Mouse (Mus musculus) midbrain, embryonic 11.5 days (tissue): ENCODE results near the gene Yaf2. TPM values are rescaled to one million over a fixed set of nuclear protein-coding genes. Genes with fewer than 3 reads are reported as not detected.
"Not testable (repeated sequence)": the region's sequence is repeated elsewhere in the genome, so short reads cannot be mapped to it uniquely, and the experiment has no call there.

ENCODE experiments used
- ATAC-seq: fragments of 200-750 bp; cut with Nextera tagmentation; 2 replicates; pipeline ENCODE4 v1.8.0; 2017; ENCODE audit warnings: moderate TSS enrichment, moderate library complexity; ENCODE audit not compliant: low FRiP score
- DNase-seq: peaks from one replicate; pipeline ENCODE4 v3.0.0; 2015; ENCODE audit warnings: low spot score; ENCODE audit errors: missing footprints
- H3K27ac ChIP-seq: fragments of 300-500 bp; sonication (generic); 2 replicates; pipeline ENCODE4 v1.5.1; 2014; ENCODE audit warnings: low read depth, low read length
- H3K27me3 ChIP-seq: fragments of 300-500 bp; sonication (generic); 2 replicates; pipeline ENCODE4 v1.6.1; 2014; ENCODE audit warnings: mild to moderate bottlenecking, low read length, moderate library complexity, mixed read lengths; ENCODE audit not compliant: control insufficient read depth, insufficient read depth
- H3K36me3 ChIP-seq: fragments of 300-500 bp; sonication (generic); 2 replicates; pipeline ENCODE4 v1.6.1; 2014; ENCODE audit warnings: mild to moderate bottlenecking, low read length, moderate library complexity, mixed read lengths; ENCODE audit not compliant: control insufficient read depth, insufficient read depth
- H3K4me1 ChIP-seq: fragments of 300-500 bp; sonication (generic); 2 replicates; pipeline ENCODE4 v1.6.1; 2014; ENCODE audit warnings: low read length; ENCODE audit not compliant: control insufficient read depth, insufficient read depth
- H3K4me2 ChIP-seq: fragments of 300-500 bp; sonication (generic); 2 replicates; pipeline ENCODE4 v1.6.1; 2014; ENCODE audit warnings: mild to moderate bottlenecking, moderate library complexity
- H3K4me3 ChIP-seq: fragments of 300-500 bp; sonication (generic); 2 replicates; pipeline ENCODE4 v1.5.1; 2014; ENCODE audit warnings: low read depth, low read length
- H3K9ac ChIP-seq: fragments of 300-500 bp; sonication (generic); 2 replicates; pipeline ENCODE4 v1.6.1; 2014; ENCODE audit warnings: low read length
- H3K9me3 ChIP-seq: fragments of 300-500 bp; sonication (generic); 2 replicates; pipeline ENCODE4 v1.6.1; 2016; ENCODE audit warnings: low read length; ENCODE audit not compliant: control insufficient read depth
- WGBS: fragments of 180-500 bp; shearing (Covaris S2); extraction: QIAGEN DNeasy Blood & Tissue Kit; methylation state at CpG from one replicate; pipeline ENCODE4 v1.1.7; 2014; 5-methylcytosine and 5-hydroxymethylcytosine counted together
- polyA plus RNA-seq: library from polyadenylated mRNA; unstranded; fragments of >200 nt; fragmentation: Nextera tagmentation; extraction: Ambion mirVana; gene quantifications from 2 replicates; pipeline ENCODE4 v1.2.1, GENCODE M21; 2014

Yaf2 gene
- polyA plus RNA-seq, 1 experiment from 2014 or later = 127 TPM

DNA sequence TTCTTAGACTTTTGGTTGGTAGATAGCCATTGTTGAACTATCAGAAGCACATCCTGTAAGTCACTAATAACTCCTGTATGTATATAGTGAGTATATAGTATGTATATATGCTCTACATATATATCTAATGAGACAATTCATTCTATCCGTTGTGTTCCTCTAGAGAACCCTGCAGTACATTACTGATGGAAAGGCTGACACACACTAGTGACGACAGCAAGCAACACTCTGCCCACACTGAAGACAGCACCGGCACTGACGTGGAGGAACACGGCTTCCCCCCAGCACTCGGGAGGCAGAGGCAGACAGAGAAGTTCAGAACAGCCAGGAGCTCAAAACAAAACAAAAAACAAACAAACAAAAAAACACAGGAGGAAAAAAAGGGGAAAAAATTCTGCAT, 84.3 kb downstream of the Yaf2 start:
- no peaks in the 10 kb centered on the region for H3K4me1 ChIP-seq
- H3K27ac ChIP-seq = no peak overlapping the region
- no peak overlapping the region for H3K4me2 ChIP-seq
- H3K9ac ChIP-seq = no peak overlapping the region
- peaks cover 3% of the 10 kb centered on the region; the same call in 1 of the 2 replicates for H3K36me3 ChIP-seq
- peak; percentile 60 for DNase-seq
- no peaks in the 10 kb centered on the region for H3K9me3 ChIP-seq
- no peaks in the 10 kb centered on the region for H3K27me3 ChIP-seq
- no peak for ATAC-seq
- no peak overlapping the region for H3K4me3 ChIP-seq
- WGBS = 90% methylated on average over 6 of the region's 6 CpGs

- Histone ChIP-seq H3K4me3 (no peak overlapping the region), H3K36me3 (peaks cover 3% of the 10 kb centered on the region; the same call in 1 of the 2 replicates), H3K4me2 (no peak overlapping the region), H3K27me3 (no peaks in the 10 kb centered on the region), H3K9me3 (no peaks in the 10 kb centered on the region), H3K27ac (no peak overlapping the region), H3K4me1 (no peaks in the 10 kb centered on the region), H3K9ac (no peak overlapping the region)
- no peak for DNase-seq
- 81% methylated on average over 13 of the region's 13 CpGs for WGBS
- ATAC-seq = no peak
Measured at GRCm38 (mm10) chr15:93251553-93252250, 85.0 kb downstream of the Yaf2 start.

- no peak overlapping the region for H3K9ac ChIP-seq
- H3K4me3 ChIP-seq = no peak overlapping the region
- H3K4me1 ChIP-seq = no peaks in the 10 kb centered on the region
- peaks cover 7% of the 10 kb centered on the region; the same call in 1 of the 2 replicates for H3K36me3 ChIP-seq
- no peak for ATAC-seq
- H3K27me3 ChIP-seq = no peaks in the 10 kb centered on the region
- no peak overlapping the region for H3K27ac ChIP-seq
- 92% methylated on average over 10 of the region's 10 CpGs for WGBS
- no peak overlapping the region for H3K4me2 ChIP-seq
- DNase-seq = no peak
- no peaks in the 10 kb centered on the region for H3K9me3 ChIP-seq
Measured at GRCm38 (mm10) chr15:93243202-93243601, 93.5 kb downstream of the Yaf2 start.

DNA sequence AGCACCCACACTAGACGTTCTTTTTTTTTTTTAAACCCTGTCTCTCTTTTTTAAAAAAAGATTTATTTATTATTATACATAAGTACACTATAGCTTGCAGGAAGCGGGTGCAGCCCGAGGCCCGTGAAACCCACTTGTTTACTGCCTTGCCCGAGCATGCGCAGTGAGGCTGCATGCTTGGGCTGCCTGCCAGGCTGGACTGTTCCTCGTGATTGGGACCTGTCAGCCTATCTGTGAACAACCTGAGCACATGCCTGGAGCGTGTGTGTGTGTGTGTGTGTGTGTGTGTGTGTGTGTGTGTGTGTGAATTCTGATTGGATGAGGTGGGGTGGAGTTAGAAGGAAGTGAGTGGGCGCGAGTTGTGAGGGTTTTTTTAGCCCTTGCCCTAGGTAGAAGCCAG, 100.3 kb downstream of the Yaf2 start:
- H3K9ac ChIP-seq, DNase-seq, H3K9me3 ChIP-seq, H3K27me3 ChIP-seq, H3K27ac ChIP-seq, H3K36me3 ChIP-seq, ATAC-seq, H3K4me1 ChIP-seq, H3K4me3 ChIP-seq, H3K4me2 ChIP-seq: not testable (repeated sequence)
- 94% methylated on average over 10 of the region's 10 CpGs for WGBS

Other genes with a start within 250 kb of the Yaf2 start
- 11.4 and 14.1 TPM in 2 replicates for gene Gxylt1, start 61.8 kb downstream of the Yaf2 start, polyA plus RNA-seq
- 163 and 179 TPM in 2 replicates for gene Zcrb1, start 61.4 kb upstream of the Yaf2 start, polyA plus RNA-seq
- 62.5 and 66.3 TPM in 2 replicates for gene Pphln1, start 61.4 kb upstream of the Yaf2 start, polyA plus RNA-seq